Mouse (Mus musculus) kidney, postnatal 36 days (tissue): ENCODE measurements around the gene Olfr1257.
"Not testable (repeated sequence)": the region's sequence is repeated elsewhere in the genome, so short reads cannot be mapped to it uniquely, and the experiment has no call there.

Experiments used
- DNase-seq, 2 experiments: peaks; one replicate each; pipeline ENCODE4 v3.0.0; 2021 to 2022; ENCODE audit warnings: mixed read lengths in 2 of 2

Gene Olfr1257

GRCm38 (mm10) chr2:89878137-89878536, at the start of gene Olfr1257:
TSS of gene Olfr1257 (plus strand) at chr2:89878437.
- no peak for DNase-seq

GRCm38 (mm10) chr2:89841455-89841854, 36.8 kb upstream of the Olfr1257 start, which contains the start of gene Olfr1256:
TSS of gene Olfr1256 (minus strand) at chr2:89841555.
- no peak for DNase-seq

GRCm38 (mm10) chr2:89848105-89848504, 30.1 kb upstream of the Olfr1257 start, which contains the start of gene Olfr48:
TSS of gene Olfr48 (minus strand) at chr2:89848205.
- no peak for DNase-seq

- no peak for DNase-seq
These were observed 29.0 kb upstream of the Olfr1257 start for GRCm38 (mm10) chr2:89849230-89849629.

GRCm38 (mm10) chr2:89912616-89913015, 34.4 kb downstream of the Olfr1257 start:
- not testable (repeated sequence) for DNase-seq

- no peak for DNase-seq
These were observed 48.8 kb downstream of the Olfr1257 start, which contains the start of gene Olfr1258 for GRCm38 (mm10) chr2:89927009-89927408. TSS of gene Olfr1258 (plus strand) at chr2:89927309.
